Mouse (Mus musculus): ENCODE measurements around the gene Hdac9. TPM values are rescaled to one million over a fixed set of nuclear protein-coding genes. Genes with fewer than 3 reads are reported as not detected.

The Hdac9 gene
- polyA plus RNA-seq, 1 experiment from 2014 or later: 12.7 TPM

DNA sequence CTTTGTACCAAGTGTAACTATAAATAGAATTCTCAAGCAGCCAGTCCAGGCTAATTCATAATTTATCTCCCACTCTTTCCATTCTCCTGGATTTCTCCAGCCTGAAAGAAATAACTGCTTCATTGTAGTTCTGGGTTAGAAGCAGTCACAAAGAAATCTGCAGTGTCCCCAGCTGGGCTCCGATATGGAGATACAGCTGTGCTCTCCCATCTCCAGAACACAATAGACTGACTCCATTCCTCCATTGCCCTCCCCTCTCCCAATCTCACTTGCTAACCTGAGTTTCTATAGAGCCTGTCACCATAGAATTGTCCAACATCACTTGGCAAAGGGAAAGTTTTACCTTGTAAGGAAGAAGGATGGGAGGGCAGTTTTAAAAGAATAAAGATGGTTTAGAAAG lies 218.9 kb downstream of the Hdac9 start:
- ATAC-seq (ENCODE audit: low FRiP score) (no peak), DNase-seq (ENCODE audit: low spot score) (no peak)
- 34% methylated on average over 1 of the region's 1 CpGs for WGBS
- Histone ChIP-seq H3K9ac (ENCODE audit: low read depth, low read length) (no peak overlapping the region), H3K36me3 (ENCODE audit: control insufficient read depth, insufficient read depth, low read length) (no peaks in the 10 kb centered on the region), H3K4me2 (replicated peaks; ENCODE audit: low read depth, low read length) (no peak overlapping the region), H3K4me1 (replicated peaks; ENCODE audit: control insufficient read depth, insufficient read depth, low read length) (no peaks in the 10 kb centered on the region), H3K4me3 (ENCODE audit: low read depth, low read length) (no peak overlapping the region), H3K27ac (ENCODE audit: low read depth, low read length) (no peak overlapping the region), H3K27me3 (ENCODE audit: control insufficient read depth, insufficient read depth, low read length) (no peaks in the 10 kb centered on the region), H3K9me3 (ENCODE audit: control insufficient read depth, low read length) (no peaks in the 10 kb centered on the region)

DNA sequence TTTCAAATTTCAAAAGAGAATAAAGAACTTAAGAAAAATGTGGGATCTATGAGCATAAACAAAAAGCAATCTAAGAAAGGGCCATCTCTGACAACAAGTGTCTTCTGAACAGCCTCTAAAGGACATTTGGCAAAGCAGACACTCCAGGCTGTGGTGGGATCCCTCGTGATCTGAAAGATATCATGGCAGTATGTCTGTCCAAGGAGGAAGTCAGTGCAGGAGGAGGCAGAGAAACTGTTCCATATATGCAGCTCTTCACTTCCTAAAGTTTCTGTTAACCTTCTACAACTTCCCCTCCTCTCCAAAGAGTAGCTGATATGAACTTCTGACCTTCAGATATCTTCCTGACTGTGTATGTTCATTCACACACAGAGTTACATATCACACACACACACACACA lies 220.2 kb downstream of the Hdac9 start:
- 88% methylated on average over 1 of the region's 1 CpGs for WGBS
- no peak for ATAC-seq (ENCODE audit: low FRiP score)

DNA sequence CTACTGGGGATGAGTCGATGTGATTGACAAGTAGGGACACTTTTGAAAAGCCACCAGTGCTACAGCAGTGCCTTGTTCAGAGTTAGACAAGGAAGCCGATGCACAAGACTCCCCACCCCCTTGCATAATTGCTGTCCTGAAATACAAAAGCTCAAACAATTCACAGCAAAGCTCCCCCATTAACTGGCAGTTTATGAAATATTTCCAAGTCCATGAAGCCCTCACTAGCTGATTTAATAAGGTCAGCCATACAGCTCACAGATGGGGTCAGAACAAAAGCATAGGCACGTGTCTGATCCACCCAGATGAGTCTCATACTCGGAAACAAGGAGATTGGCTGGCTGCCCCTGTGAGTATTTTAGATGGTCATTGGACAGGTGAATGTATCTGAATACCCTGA lies 228.0 kb downstream of the Hdac9 start:
- DNase-seq (ENCODE audit: low spot score) (no peak), ATAC-seq (ENCODE audit: low FRiP score) (no peak)
- Histone ChIP-seq H3K27me3 (ENCODE audit: control insufficient read depth, insufficient read depth, low read length) (no peaks in the 10 kb centered on the region), H3K27ac (ENCODE audit: low read depth, low read length) (no peak overlapping the region), H3K9me3 (ENCODE audit: control insufficient read depth, low read length) (no peaks in the 10 kb centered on the region), H3K4me3 (ENCODE audit: low read depth, low read length) (no peak overlapping the region), H3K4me2 (replicated peaks; ENCODE audit: low read depth, low read length) (no peak overlapping the region), H3K9ac (ENCODE audit: low read depth, low read length) (no peak overlapping the region), H3K4me1 (replicated peaks; ENCODE audit: control insufficient read depth, insufficient read depth, low read length) (no peaks in the 10 kb centered on the region), H3K36me3 (ENCODE audit: control insufficient read depth, insufficient read depth, low read length) (no peaks in the 10 kb centered on the region)
- 62% methylated on average over 4 of the region's 4 CpGs for WGBS

More for the DNA sequence above, 220.2 kb downstream of the Hdac9 start:
- H3K4me1 ChIP-seq (replicated peaks; ENCODE audit: control insufficient read depth, insufficient read depth, low read length): no peaks in the 10 kb centered on the region
- DNase-seq (ENCODE audit: low spot score): no peak
- no peak overlapping the region for H3K27ac ChIP-seq (ENCODE audit: low read depth, low read length)
- no peaks in the 10 kb centered on the region for H3K36me3 ChIP-seq (ENCODE audit: control insufficient read depth, insufficient read depth, low read length)
- no peak overlapping the region for H3K9ac ChIP-seq (ENCODE audit: low read depth, low read length)
- no peaks in the 10 kb centered on the region for H3K9me3 ChIP-seq (ENCODE audit: control insufficient read depth, low read length)
- no peak overlapping the region for H3K4me3 ChIP-seq (ENCODE audit: low read depth, low read length)
- no peak overlapping the region for H3K4me2 ChIP-seq (replicated peaks; ENCODE audit: low read depth, low read length)
- no peaks in the 10 kb centered on the region for H3K27me3 ChIP-seq (ENCODE audit: control insufficient read depth, insufficient read depth, low read length)

DNA sequence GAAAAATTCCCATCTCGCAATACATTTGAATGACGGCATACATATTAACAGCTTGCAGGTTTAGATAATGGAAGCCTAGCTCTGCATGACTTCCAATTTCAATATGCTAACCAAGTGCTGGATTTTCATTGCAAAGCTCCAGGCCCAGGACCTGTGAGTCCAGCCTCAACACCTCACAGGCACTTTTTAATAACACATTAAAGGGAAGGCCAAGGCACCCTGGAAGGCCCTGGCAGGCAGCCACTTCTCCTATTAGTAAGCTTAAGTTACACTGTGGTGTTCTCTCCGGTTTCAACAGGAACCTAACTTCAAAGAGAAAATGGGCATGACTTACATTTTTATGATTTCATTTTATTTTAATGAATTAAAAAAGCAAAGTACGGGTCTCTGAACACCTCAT lies 233.5 kb downstream of the Hdac9 start:
- Histone ChIP-seq H3K4me3 (ENCODE audit: low read depth, low read length) (no peak overlapping the region), H3K9me3 (ENCODE audit: control insufficient read depth, low read length) (no peaks in the 10 kb centered on the region), H3K36me3 (ENCODE audit: control insufficient read depth, insufficient read depth, low read length) (no peaks in the 10 kb centered on the region), H3K9ac (ENCODE audit: low read depth, low read length) (no peak overlapping the region), H3K4me1 (replicated peaks; ENCODE audit: control insufficient read depth, insufficient read depth, low read length) (no peaks in the 10 kb centered on the region), H3K27ac (ENCODE audit: low read depth, low read length) (no peak overlapping the region), H3K27me3 (ENCODE audit: control insufficient read depth, insufficient read depth, low read length) (no peaks in the 10 kb centered on the region), H3K4me2 (replicated peaks; ENCODE audit: low read depth, low read length) (no peak overlapping the region)
- no peak for DNase-seq (ENCODE audit: low spot score)
- 71% methylated on average over 4 of the region's 4 CpGs for WGBS
- no peak for ATAC-seq (ENCODE audit: low FRiP score)

DNA sequence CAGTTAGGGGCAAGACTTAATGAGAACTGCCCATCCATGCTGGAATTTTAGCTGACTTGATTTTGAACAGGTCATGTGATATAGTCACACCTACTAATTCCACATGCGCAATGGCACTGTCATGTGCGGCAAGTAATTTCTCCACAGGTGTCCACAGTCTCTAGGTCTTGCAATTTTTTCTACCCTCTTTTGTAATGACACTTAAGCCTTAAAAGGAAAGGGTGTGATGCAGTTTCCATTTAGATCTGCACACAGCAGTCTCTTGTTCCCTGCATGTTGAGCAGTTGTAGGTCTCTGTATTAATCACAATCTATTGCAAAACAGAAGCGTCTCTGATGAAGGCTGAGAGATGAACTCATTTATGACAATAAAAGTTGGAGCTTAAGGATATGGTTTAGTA lies 234.2 kb downstream of the Hdac9 start:
- Histone ChIP-seq H3K27me3 (ENCODE audit: control insufficient read depth, insufficient read depth, low read length) (no peaks in the 10 kb centered on the region), H3K4me1 (replicated peaks; ENCODE audit: control insufficient read depth, insufficient read depth, low read length) (no peaks in the 10 kb centered on the region), H3K4me3 (ENCODE audit: low read depth, low read length) (no peak overlapping the region), H3K27ac (ENCODE audit: low read depth, low read length) (no peak overlapping the region), H3K36me3 (ENCODE audit: control insufficient read depth, insufficient read depth, low read length) (no peaks in the 10 kb centered on the region), H3K4me2 (replicated peaks; ENCODE audit: low read depth, low read length) (no peak overlapping the region), H3K9ac (ENCODE audit: low read depth, low read length) (no peak overlapping the region), H3K9me3 (ENCODE audit: control insufficient read depth, low read length) (no peaks in the 10 kb centered on the region)
- WGBS: 89% methylated on average over 3 of the region's 3 CpGs
- ATAC-seq (ENCODE audit: low FRiP score) (no peak), DNase-seq (ENCODE audit: low spot score) (no peak)

DNA sequence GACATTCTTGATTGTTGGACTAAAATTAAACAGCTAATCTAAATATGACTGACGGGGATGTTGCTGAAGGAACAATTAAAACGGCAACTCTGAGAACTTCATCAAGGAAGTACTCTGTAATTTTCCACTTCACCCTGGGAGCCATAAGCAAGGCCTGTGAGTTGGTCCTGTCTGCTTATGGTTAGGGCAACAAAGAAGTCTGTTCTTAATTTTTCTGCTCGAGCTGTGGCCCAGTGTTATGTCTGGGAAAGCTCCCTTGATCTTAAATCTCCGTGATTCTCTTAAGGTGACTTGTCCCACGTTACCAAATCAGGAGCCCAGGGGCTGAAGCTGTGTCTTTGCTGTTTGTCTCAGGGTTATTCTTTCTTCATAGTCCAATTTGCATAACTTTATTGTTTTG lies 236.3 kb downstream of the Hdac9 start:
- Histone ChIP-seq H3K4me2 (replicated peaks; ENCODE audit: low read depth, low read length) (no peak overlapping the region), H3K9me3 (ENCODE audit: control insufficient read depth, low read length) (no peaks in the 10 kb centered on the region), H3K27me3 (ENCODE audit: control insufficient read depth, insufficient read depth, low read length) (no peaks in the 10 kb centered on the region), H3K36me3 (ENCODE audit: control insufficient read depth, insufficient read depth, low read length) (no peaks in the 10 kb centered on the region), H3K4me1 (replicated peaks; ENCODE audit: control insufficient read depth, insufficient read depth, low read length) (no peaks in the 10 kb centered on the region), H3K4me3 (ENCODE audit: low read depth, low read length) (no peak overlapping the region), H3K9ac (ENCODE audit: low read depth, low read length) (no peak overlapping the region), H3K27ac (ENCODE audit: low read depth, low read length) (no peak overlapping the region)
- DNase-seq (ENCODE audit: low spot score) (no peak), ATAC-seq (ENCODE audit: low FRiP score) (no peak)
- WGBS: 66% methylated on average over 5 of the region's 5 CpGs

DNA sequence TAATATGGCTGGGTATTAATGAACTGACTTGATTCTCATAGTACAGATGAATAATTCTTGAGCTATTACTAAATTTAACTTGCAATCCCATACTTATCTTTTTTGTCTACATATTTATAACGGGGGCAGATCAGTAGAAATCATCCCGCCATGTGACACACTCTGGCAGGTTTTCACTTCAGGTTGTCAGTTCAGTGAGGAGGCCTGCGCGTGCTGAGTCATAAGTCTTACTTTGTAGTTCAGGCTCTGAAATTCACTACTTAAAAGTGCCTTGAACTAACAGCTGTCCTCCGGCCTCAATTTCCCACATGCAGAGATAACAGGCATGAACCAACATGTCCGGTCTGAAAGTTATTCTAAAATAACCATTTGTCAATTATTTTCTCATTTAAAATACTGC lies 239.8 kb downstream of the Hdac9 start:
- Histone ChIP-seq H3K27ac (ENCODE audit: low read depth, low read length) (no peak overlapping the region), H3K9me3 (ENCODE audit: control insufficient read depth, low read length) (no peaks in the 10 kb centered on the region), H3K27me3 (ENCODE audit: control insufficient read depth, insufficient read depth, low read length) (no peaks in the 10 kb centered on the region), H3K36me3 (ENCODE audit: control insufficient read depth, insufficient read depth, low read length) (no peaks in the 10 kb centered on the region), H3K4me2 (replicated peaks; ENCODE audit: low read depth, low read length) (no peak overlapping the region), H3K4me1 (replicated peaks; ENCODE audit: control insufficient read depth, insufficient read depth, low read length) (no peaks in the 10 kb centered on the region), H3K9ac (ENCODE audit: low read depth, low read length) (no peak overlapping the region), H3K4me3 (ENCODE audit: low read depth, low read length) (no peak overlapping the region)
- 86% methylated on average over 6 of the region's 6 CpGs for WGBS
- DNase-seq (ENCODE audit: low spot score): no peak
- no peak for ATAC-seq (ENCODE audit: low FRiP score)

DNA sequence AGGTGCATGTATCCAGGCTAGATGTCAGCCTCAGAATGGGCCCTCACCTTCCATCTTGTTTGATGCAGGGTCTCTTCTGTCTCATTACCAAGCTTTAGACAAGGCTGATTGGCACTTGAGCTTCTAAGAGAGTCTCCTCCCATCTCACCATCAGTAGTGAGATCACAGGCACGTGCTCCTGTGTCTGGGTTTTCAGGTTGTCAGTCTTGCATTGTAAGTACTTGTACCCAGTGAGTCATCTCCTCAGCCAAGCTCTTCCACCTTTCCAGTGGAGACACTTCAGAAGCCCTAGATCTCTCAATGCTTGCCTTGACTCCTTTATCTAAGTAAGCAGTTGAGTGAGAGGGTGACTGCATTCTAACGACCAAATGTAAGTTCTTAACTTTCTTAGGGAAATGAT lies 242.7 kb downstream of the Hdac9 start:
- WGBS: 70% methylated on average over 2 of the region's 2 CpGs
- no peaks in the 10 kb centered on the region for H3K9me3 ChIP-seq (ENCODE audit: control insufficient read depth, low read length)

DNA sequence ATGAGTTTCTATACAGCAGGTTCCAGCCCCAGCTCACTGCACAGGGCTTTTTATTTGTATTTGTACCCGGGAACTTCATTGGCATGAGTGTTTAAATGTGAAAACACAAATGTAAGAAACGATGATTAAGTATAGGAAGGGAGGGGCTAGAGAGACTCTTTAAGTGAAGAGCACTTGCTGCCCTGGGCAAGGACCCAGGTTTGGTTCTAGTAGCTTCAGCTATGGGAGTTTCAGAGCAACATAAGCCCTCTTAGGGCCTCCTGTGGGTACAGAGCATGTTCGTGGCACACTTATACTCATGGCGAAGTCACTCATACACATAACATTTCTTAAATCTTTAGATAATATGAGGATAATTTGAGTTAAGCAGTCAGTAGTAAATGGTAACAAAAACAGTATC lies 243.4 kb downstream of the Hdac9 start:
- Histone ChIP-seq H3K9ac (ENCODE audit: low read depth, low read length) (no peak overlapping the region), H3K27ac (ENCODE audit: low read depth, low read length) (no peak overlapping the region), H3K9me3 (ENCODE audit: control insufficient read depth, low read length) (no peaks in the 10 kb centered on the region), H3K4me2 (replicated peaks; ENCODE audit: low read depth, low read length) (no peak overlapping the region), H3K36me3 (ENCODE audit: control insufficient read depth, insufficient read depth, low read length) (no peaks in the 10 kb centered on the region), H3K4me1 (replicated peaks; ENCODE audit: control insufficient read depth, insufficient read depth, low read length) (no peaks in the 10 kb centered on the region), H3K27me3 (ENCODE audit: control insufficient read depth, insufficient read depth, low read length) (no peaks in the 10 kb centered on the region), H3K4me3 (ENCODE audit: low read depth, low read length) (no peak overlapping the region)
- ATAC-seq (ENCODE audit: low FRiP score): no peak
- WGBS: 84% methylated on average over 4 of the region's 4 CpGs
- DNase-seq (ENCODE audit: low spot score): no peak

More for the DNA sequence above, 242.7 kb downstream of the Hdac9 start:
- Histone ChIP-seq H3K4me2 (replicated peaks; ENCODE audit: low read depth, low read length) (no peak overlapping the region), H3K27ac (ENCODE audit: low read depth, low read length) (no peak overlapping the region), H3K4me1 (replicated peaks; ENCODE audit: control insufficient read depth, insufficient read depth, low read length) (no peaks in the 10 kb centered on the region), H3K9ac (ENCODE audit: low read depth, low read length) (no peak overlapping the region), H3K27me3 (ENCODE audit: control insufficient read depth, insufficient read depth, low read length) (no peaks in the 10 kb centered on the region), H3K36me3 (ENCODE audit: control insufficient read depth, insufficient read depth, low read length) (no peaks in the 10 kb centered on the region), H3K4me3 (ENCODE audit: low read depth, low read length) (no peak overlapping the region)
- DNase-seq (ENCODE audit: low spot score) (no peak), ATAC-seq (ENCODE audit: low FRiP score) (no peak)

All from hindbrain, embryonic 11.5 days (tissue).